Mouse (Mus musculus): ENCODE results near the gene Acsf3. TPM values are rescaled to one million over a fixed set of nuclear protein-coding genes. Genes with fewer than 3 reads are reported as not detected.

The Acsf3 gene
- polyA plus RNA-seq, 1 experiment from 2014 or later = 19.3 TPM

DNA sequence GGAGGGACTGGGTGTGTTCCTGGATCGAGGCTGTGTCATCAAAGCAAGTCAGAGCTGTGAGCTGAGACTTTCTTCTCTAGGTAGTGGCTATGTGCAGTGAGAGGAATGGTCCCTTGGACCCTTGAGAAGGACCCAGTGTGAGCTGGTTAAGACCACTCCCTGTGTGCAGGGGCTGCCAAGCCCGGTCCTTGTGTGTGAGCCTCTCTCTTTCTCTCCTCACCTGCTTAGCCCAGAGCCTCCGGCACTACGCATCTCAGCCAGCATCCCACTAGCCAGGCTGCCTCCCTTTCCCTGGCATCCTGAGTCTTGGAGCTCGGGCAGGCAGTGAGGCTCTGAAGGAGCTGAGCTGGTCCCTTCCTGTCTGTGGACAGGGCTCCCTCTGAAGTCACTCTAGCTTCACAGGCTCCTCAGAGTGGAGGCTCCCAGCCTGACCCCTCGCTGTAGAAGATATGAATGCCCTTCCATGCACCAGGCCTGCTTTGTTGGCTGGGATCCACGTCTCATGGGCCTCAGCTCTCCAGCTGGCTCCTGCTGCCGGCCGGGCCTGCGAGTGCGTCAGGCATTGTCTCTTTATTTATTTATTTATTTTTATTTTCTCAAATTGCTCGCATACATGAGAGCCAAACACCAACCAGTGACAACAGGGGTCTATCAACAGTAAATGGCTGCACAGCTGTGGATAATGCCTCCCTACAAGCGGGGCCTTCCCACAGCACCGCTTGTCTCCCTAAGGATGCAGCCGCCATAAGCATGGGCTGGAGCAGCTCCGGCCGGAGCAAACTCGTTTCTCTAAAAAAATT, 18.3 kb downstream of the Acsf3 start:
- Histone ChIP-seq H3K4me1 (ENCODE audit: control insufficient read depth, insufficient read depth, low read depth, low read length) (peaks cover 12% of the 10 kb centered on the region), H3K27me3 (replicated peaks; ENCODE audit: control insufficient read depth, insufficient read depth, low read length) (no peaks in the 10 kb centered on the region), H3K4me2 (ENCODE audit: low read length) (no peak overlapping the region), H3K36me3 (ENCODE audit: control insufficient read depth, insufficient read depth, low read length) (peaks cover 12% of the 10 kb centered on the region), H3K27ac (ENCODE audit: low read depth, low read length) (peak overlapping the region; percentile 48), H3K9me3 (ENCODE audit: control insufficient read depth, low read length) (no peaks in the 10 kb centered on the region), H3K4me3 (ENCODE audit: low read length) (no peak overlapping the region), H3K9ac (ENCODE audit: low read depth, low read length) (peak overlapping the region; percentile 43)
- ATAC-seq = peak; percentile 83
- 40% methylated on average over 18 of the region's 18 CpGs for WGBS

GRCm38 (mm10) chr8:122794175-122794454, 18.8 kb downstream of the Acsf3 start:
- 38% methylated on average over 5 of the region's 5 CpGs for WGBS
- H3K36me3 ChIP-seq (ENCODE audit: control insufficient read depth, insufficient read depth, low read length) = peaks cover 9% of the 10 kb centered on the region
- H3K9ac ChIP-seq (ENCODE audit: low read depth, low read length) = peak overlapping the region; percentile 0; the same call in 1 of the 2 replicates
- ATAC-seq = 0 out of 2 replicates have a peak, but pooled peaks have one; percentile 6
- no peak overlapping the region for H3K4me3 ChIP-seq (ENCODE audit: low read length)
- H3K27me3 ChIP-seq (replicated peaks; ENCODE audit: control insufficient read depth, insufficient read depth, low read length) = no peaks in the 10 kb centered on the region
- no peaks in the 10 kb centered on the region for H3K9me3 ChIP-seq (ENCODE audit: control insufficient read depth, low read length)
- peak overlapping the region; percentile 5 for H3K27ac ChIP-seq (ENCODE audit: low read depth, low read length)
- H3K4me2 ChIP-seq (ENCODE audit: low read length) = no peak overlapping the region
- H3K4me1 ChIP-seq (ENCODE audit: control insufficient read depth, insufficient read depth, low read depth, low read length) = peaks cover 12% of the 10 kb centered on the region

DNA sequence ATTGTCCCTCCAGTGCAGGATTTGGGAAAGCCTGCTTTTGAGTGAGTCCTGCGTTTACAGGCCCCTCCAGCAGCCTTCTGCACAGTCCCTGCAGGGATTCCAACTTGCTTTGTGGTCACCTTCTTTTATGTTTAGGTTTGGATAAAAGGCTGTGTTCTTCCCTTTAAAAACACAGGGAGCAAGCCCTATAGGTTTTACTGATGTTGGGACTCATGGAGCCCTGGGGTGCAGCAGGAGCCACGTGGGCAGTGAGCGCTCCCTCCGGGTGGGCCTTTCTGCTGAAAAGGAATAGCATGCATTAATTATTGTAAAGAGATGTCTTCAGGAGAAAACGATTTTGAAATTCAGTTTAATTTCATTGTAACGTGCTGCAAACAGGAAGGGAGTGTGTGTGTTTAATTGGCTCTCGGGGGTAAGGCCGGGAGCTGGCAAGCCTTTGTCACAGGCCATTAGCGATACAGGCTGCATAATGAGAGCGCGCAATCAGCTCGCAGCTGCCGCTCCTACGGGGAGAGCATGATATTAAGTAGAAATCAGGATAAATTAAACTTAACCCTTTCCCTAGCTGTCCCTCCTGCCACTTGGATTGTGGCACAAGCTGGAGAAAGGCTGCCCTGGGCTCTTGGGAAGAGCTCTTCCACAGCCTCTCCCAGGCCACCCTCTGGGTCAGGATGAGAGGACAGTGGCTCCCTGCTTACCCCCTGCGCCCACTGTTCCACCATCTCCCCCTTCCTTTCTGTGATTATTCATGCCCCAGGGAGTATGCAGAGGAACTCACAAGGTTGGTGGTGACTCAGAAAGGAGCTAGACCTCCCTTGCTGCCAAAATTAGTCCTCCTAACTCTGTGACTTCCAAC, 28.8 kb downstream of the Acsf3 start:
- peak overlapping the region; percentile 80 for H3K27ac ChIP-seq (ENCODE audit: low read depth, low read length)
- WGBS = 9% methylated on average over 15 of the region's 15 CpGs
- H3K36me3 ChIP-seq (ENCODE audit: control insufficient read depth, insufficient read depth, low read length) = no peaks in the 10 kb centered on the region
- H3K9me3 ChIP-seq (ENCODE audit: control insufficient read depth, low read length) = no peaks in the 10 kb centered on the region
- peak; percentile 85 for ATAC-seq
- H3K27me3 ChIP-seq (replicated peaks; ENCODE audit: control insufficient read depth, insufficient read depth, low read length) = peaks cover 5% of the 10 kb centered on the region
- peak overlapping the region; percentile 33; the same call in 1 of the 2 replicates for H3K4me2 ChIP-seq (ENCODE audit: low read length)
- H3K9ac ChIP-seq (ENCODE audit: low read depth, low read length) = 0 out of 2 replicates have a peak overlapping the region, but pooled peaks have one; percentile 3
- no peak overlapping the region for H3K4me3 ChIP-seq (ENCODE audit: low read length)
- peaks cover 48% of the 10 kb centered on the region for H3K4me1 ChIP-seq (ENCODE audit: control insufficient read depth, insufficient read depth, low read depth, low read length)

- no peak overlapping the region for H3K4me2 ChIP-seq (ENCODE audit: low read length)
- 5% methylated on average over 3 of the region's 3 CpGs for WGBS
- no peaks in the 10 kb centered on the region for H3K9me3 ChIP-seq (ENCODE audit: control insufficient read depth, low read length)
- no peak overlapping the region for H3K4me3 ChIP-seq (ENCODE audit: low read length)
- no peaks in the 10 kb centered on the region for H3K36me3 ChIP-seq (ENCODE audit: control insufficient read depth, insufficient read depth, low read length)
- ATAC-seq = peak; percentile 73
- peaks cover 49% of the 10 kb centered on the region for H3K4me1 ChIP-seq (ENCODE audit: control insufficient read depth, insufficient read depth, low read depth, low read length)
- H3K9ac ChIP-seq (ENCODE audit: low read depth, low read length) = no peak overlapping the region
- H3K27me3 ChIP-seq (replicated peaks; ENCODE audit: control insufficient read depth, insufficient read depth, low read length) = peaks cover 5% of the 10 kb centered on the region
- peak overlapping the region; percentile 80 for H3K27ac ChIP-seq (ENCODE audit: low read depth, low read length)
Measured at GRCm38 (mm10) chr8:122805349-122805748, 30.1 kb downstream of the Acsf3 start.

DNA sequence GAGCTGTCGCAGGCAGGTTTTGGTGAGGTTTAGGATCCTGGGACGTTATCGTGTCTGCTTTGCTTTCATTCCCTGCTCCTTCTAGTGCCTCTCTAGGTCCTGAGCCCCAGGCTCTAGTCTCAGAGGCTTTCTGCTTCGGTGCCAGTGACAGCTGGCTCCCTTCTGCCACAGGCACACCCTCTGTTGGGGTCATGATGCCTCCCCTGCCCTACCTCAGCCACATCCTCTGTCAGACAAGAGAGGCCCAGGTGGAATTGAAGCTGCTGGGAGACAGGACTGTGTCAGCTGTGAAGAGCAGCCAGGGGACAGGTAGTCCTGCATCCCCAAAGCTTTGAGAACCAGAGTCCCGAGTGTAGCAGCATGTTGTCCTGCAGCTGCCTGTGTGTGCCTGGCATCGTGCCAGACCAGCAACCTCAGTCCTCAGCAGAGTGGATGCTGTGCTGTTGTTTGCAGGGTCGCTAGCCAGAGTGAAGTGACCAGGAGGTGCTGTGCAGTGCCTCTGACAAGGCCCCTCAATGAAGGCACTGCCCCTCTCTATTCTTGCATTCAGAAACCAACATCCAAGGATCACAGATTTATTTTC, 31.8 kb downstream of the Acsf3 start:
- WGBS = 33% methylated on average over 7 of the region's 7 CpGs
- H3K27ac ChIP-seq (ENCODE audit: low read depth, low read length) = peak overlapping the region; percentile 67
- ATAC-seq = no peak
- H3K4me2 ChIP-seq (ENCODE audit: low read length) = no peak overlapping the region
- no peaks in the 10 kb centered on the region for H3K9me3 ChIP-seq (ENCODE audit: control insufficient read depth, low read length)
- H3K9ac ChIP-seq (ENCODE audit: low read depth, low read length) = peak overlapping the region; percentile 39
- H3K4me1 ChIP-seq (ENCODE audit: control insufficient read depth, insufficient read depth, low read depth, low read length) = peaks cover 61% of the 10 kb centered on the region
- H3K4me3 ChIP-seq (ENCODE audit: low read length) = no peak overlapping the region
- H3K27me3 ChIP-seq (replicated peaks; ENCODE audit: control insufficient read depth, insufficient read depth, low read length) = peaks cover 5% of the 10 kb centered on the region
- no peaks in the 10 kb centered on the region for H3K36me3 ChIP-seq (ENCODE audit: control insufficient read depth, insufficient read depth, low read length)

GRCm38 (mm10) chr8:122807907-122808306, 32.6 kb downstream of the Acsf3 start:
- 48% methylated on average over 4 of the region's 4 CpGs for WGBS
- H3K4me2 ChIP-seq (ENCODE audit: low read length) = no peak overlapping the region

DNA sequence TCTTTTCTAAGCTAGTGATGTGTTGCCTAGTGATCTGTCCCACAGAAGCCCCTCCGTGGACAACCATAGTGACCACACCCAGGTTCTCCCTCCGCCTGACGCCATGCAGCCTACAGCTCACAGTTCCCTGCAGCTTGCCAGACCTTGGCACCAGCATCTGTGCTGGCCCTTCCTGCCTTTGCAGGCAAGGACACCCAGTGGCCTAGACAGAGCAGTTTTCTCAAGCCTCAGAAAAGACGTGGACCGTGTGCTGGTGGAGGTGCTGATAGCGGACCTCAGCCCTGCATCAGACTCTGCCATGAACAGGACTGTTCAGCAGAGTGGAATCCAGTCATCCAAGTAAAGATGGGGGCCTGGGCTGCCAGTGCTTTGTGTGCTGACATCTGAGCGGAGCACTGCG, 35.1 kb downstream of the Acsf3 start:
- Histone ChIP-seq H3K4me1 (ENCODE audit: control insufficient read depth, insufficient read depth, low read depth, low read length) (peaks cover 54% of the 10 kb centered on the region), H3K4me2 (ENCODE audit: low read length) (no peak overlapping the region), H3K27ac (ENCODE audit: low read depth, low read length) (no peak overlapping the region), H3K4me3 (ENCODE audit: low read length) (no peak overlapping the region), H3K36me3 (ENCODE audit: control insufficient read depth, insufficient read depth, low read length) (no peaks in the 10 kb centered on the region), H3K9me3 (ENCODE audit: control insufficient read depth, low read length) (no peaks in the 10 kb centered on the region), H3K27me3 (replicated peaks; ENCODE audit: control insufficient read depth, insufficient read depth, low read length) (no peaks in the 10 kb centered on the region), H3K9ac (ENCODE audit: low read depth, low read length) (peak overlapping the region; percentile 27; the same call in 1 of the 2 replicates)
- ATAC-seq = no peak
- WGBS = 60% methylated on average over 8 of the region's 8 CpGs

More at GRCm38 (mm10) chr8:122807907-122808306, 32.6 kb downstream of the Acsf3 start:
- Histone ChIP-seq H3K4me1 (ENCODE audit: control insufficient read depth, insufficient read depth, low read depth, low read length) (peaks cover 67% of the 10 kb centered on the region), H3K36me3 (ENCODE audit: control insufficient read depth, insufficient read depth, low read length) (no peaks in the 10 kb centered on the region), H3K9me3 (ENCODE audit: control insufficient read depth, low read length) (no peaks in the 10 kb centered on the region), H3K9ac (ENCODE audit: low read depth, low read length) (no peak overlapping the region; the same call in 1 of the 2 replicates), H3K27ac (ENCODE audit: low read depth, low read length) (no peak overlapping the region), H3K27me3 (replicated peaks; ENCODE audit: control insufficient read depth, insufficient read depth, low read length) (no peaks in the 10 kb centered on the region), H3K4me3 (ENCODE audit: low read length) (no peak overlapping the region)
- no peak for ATAC-seq

GRCm38 (mm10) chr8:122811870-122812494, 36.7 kb downstream of the Acsf3 start:
- H3K9me3 ChIP-seq (ENCODE audit: control insufficient read depth, low read length) = no peaks in the 10 kb centered on the region
- WGBS = 52% methylated on average over 16 of the region's 16 CpGs
- H3K4me2 ChIP-seq (ENCODE audit: low read length) = no peak overlapping the region
- H3K36me3 ChIP-seq (ENCODE audit: control insufficient read depth, insufficient read depth, low read length) = no peaks in the 10 kb centered on the region
- H3K9ac ChIP-seq (ENCODE audit: low read depth, low read length) = peak overlapping the region; percentile 41
- H3K27ac ChIP-seq (ENCODE audit: low read depth, low read length) = peak overlapping the region; percentile 46
- no peaks in the 10 kb centered on the region for H3K27me3 ChIP-seq (replicated peaks; ENCODE audit: control insufficient read depth, insufficient read depth, low read length)
- peak; percentile 71 for ATAC-seq
- H3K4me3 ChIP-seq (ENCODE audit: low read length) = no peak overlapping the region
- peaks cover 38% of the 10 kb centered on the region for H3K4me1 ChIP-seq (ENCODE audit: control insufficient read depth, insufficient read depth, low read depth, low read length)
